Comparison of ENCODE assay signal across 18 mouse cellular contexts in genomic region chr16:12218151-12218532, GRCm38 (mm10).
A peak's percentile ranks its signal among the peaks of the same experiment; 100 is the strongest.
DNase-seq lines count a peak whose midpoint lies in the region; ATAC-seq and TF ChIP-seq lines count a peak whose summit lies in the region.
"Had no signal": no experiment of that assay in that cellular context is flagged by ENCODE, and none has a peak within 500 bp of the region (broad histone marks: within the 10 kb centered on the region; RNA-seq: fewer than 3 reads in every experiment).

No protein-coding gene starts in this region.

- TF ChIP-seq CTCF in layer of hippocampus, adult 2 months (conservative IDR thresholded peaks at IDR 0.05) = no peak

- ATAC-seq in hindbrain, embryonic 12.5 days (ENCODE audit: low FRiP score) = peak; percentile 52; the same call in 1 of the 2 replicates
- no peak for ATAC-seq in hindbrain, embryonic 11.5 days (ENCODE audit: low FRiP score)
- no peak; the same call in 1 of the 2 replicates for ATAC-seq in midbrain, embryonic 15.5 days (replicated peaks)
- ATAC-seq: intestine, embryonic 15.5 days had no signal

- no peaks in the 10 kb centered on the region for H3K27me3 ChIP-seq in hindbrain, embryonic 12.5 days
- no peaks in the 10 kb centered on the region for H3K27me3 ChIP-seq in hindbrain, embryonic 11.5 days (ENCODE audit: control insufficient read depth, insufficient read depth, low read length)
- H3K27me3 ChIP-seq in midbrain, embryonic 15.5 days (replicated peaks) = no peaks in the 10 kb centered on the region
- H3K27me3 ChIP-seq in midbrain, embryonic 10.5 days (ENCODE audit: low read depth, poor library complexity, severe bottlenecking) = no peaks in the 10 kb centered on the region
- H3K27me3 ChIP-seq: embryonic facial prominence, embryonic 15.5 days; heart, embryonic 12.5 days; intestine, embryonic 15.5 days had no signal

- H3K4me3 ChIP-seq in hindbrain, embryonic 12.5 days = no peak overlapping the region
- no peak overlapping the region for H3K4me3 ChIP-seq in hindbrain, embryonic 11.5 days (ENCODE audit: low read depth, low read length)
- H3K4me3 ChIP-seq in layer of hippocampus, adult 2 months = no peak overlapping the region
- no peak overlapping the region for H3K4me3 ChIP-seq in midbrain, embryonic 15.5 days
- H3K4me3 ChIP-seq in midbrain, embryonic 10.5 days = no peak overlapping the region
- H3K4me3 ChIP-seq: embryonic facial prominence, embryonic 15.5 days; erythroblast, embryonic 14.5 days; forebrain, embryonic 10.5 days; gastrocnemius, adult 2 months; heart, embryonic 12.5 days; intestine, embryonic 15.5 days had no signal

- H3K36me3 ChIP-seq in hindbrain, embryonic 12.5 days = no peaks in the 10 kb centered on the region
- H3K36me3 ChIP-seq in hindbrain, embryonic 11.5 days (ENCODE audit: control insufficient read depth, insufficient read depth, low read length) = no peaks in the 10 kb centered on the region
- H3K36me3 ChIP-seq in midbrain, embryonic 15.5 days (replicated peaks) = no peaks in the 10 kb centered on the region
- no peaks in the 10 kb centered on the region for H3K36me3 ChIP-seq in midbrain, embryonic 10.5 days
- H3K36me3 ChIP-seq: embryonic facial prominence, embryonic 15.5 days; forebrain, embryonic 10.5 days; heart, embryonic 12.5 days; intestine, embryonic 15.5 days had no signal

- no peak for DNase-seq in hindbrain, embryonic 11.5 days (ENCODE audit: low spot score)
- no peak for DNase-seq in layer of hippocampus, adult 2 months (ENCODE audit: low spot score in 2 of 2)
- no peak for DNase-seq in layer of hippocampus, adult 8-10 months (ENCODE audit: low spot score in 2 of 2)
- DNase-seq in midbrain, embryonic 10.5 days (ENCODE audit: low spot score) = no peak
- DNase-seq: adrenal gland, adult 2 months; adrenal gland, postnatal 25 days; cerebellum, adult 18-20 months; cerebellum, adult 9-11 months; cerebellum, postnatal 36 days; gastrocnemius, adult 2 months; gastrocnemius, postnatal 25 days had no signal

- H3K4me2 ChIP-seq in hindbrain, embryonic 12.5 days (replicated peaks) = no peak overlapping the region
- H3K4me2 ChIP-seq in hindbrain, embryonic 11.5 days (replicated peaks; ENCODE audit: low read depth, low read length) = no peak overlapping the region
- H3K4me2 ChIP-seq in midbrain, embryonic 15.5 days = no peak overlapping the region
- H3K4me2 ChIP-seq: embryonic facial prominence, embryonic 15.5 days; heart, embryonic 12.5 days; intestine, embryonic 15.5 days had no signal

- 0 out of 2 replicates have a peak, but pooled peaks cover 6% of the 10 kb centered on the region for H3K4me1 ChIP-seq in hindbrain, embryonic 12.5 days
- no peaks in the 10 kb centered on the region for H3K4me1 ChIP-seq in hindbrain, embryonic 11.5 days (replicated peaks; ENCODE audit: control insufficient read depth, insufficient read depth, low read length)
- H3K4me1 ChIP-seq in midbrain, embryonic 15.5 days = peaks cover 14% of the 10 kb centered on the region
- no peaks in the 10 kb centered on the region for H3K4me1 ChIP-seq in midbrain, embryonic 10.5 days
- H3K4me1 ChIP-seq: embryonic facial prominence, embryonic 15.5 days; forebrain, embryonic 10.5 days; heart, embryonic 12.5 days; intestine, embryonic 15.5 days had no signal

- H3K9ac ChIP-seq in hindbrain, embryonic 12.5 days = no peak overlapping the region
- H3K9ac ChIP-seq in hindbrain, embryonic 11.5 days (ENCODE audit: low read depth, low read length) = no peak overlapping the region
- no peak overlapping the region for H3K9ac ChIP-seq in midbrain, embryonic 15.5 days
- H3K9ac ChIP-seq: embryonic facial prominence, embryonic 15.5 days; heart, embryonic 12.5 days; intestine, embryonic 15.5 days had no signal

- WGBS in hindbrain, embryonic 12.5 days = 65% methylated on average over 2 of the region's 2 CpGs
- 72% methylated on average over 2 of the region's 2 CpGs for WGBS in hindbrain, embryonic 11.5 days
- 49% methylated on average over 2 of the region's 2 CpGs for WGBS in midbrain, embryonic 15.5 days
- WGBS in midbrain, embryonic 10.5 days = 86% methylated on average over 2 of the region's 2 CpGs

- H3K27ac ChIP-seq in hindbrain, embryonic 12.5 days = peak overlapping the region; percentile 24
- H3K27ac ChIP-seq in hindbrain, embryonic 11.5 days (ENCODE audit: low read depth, low read length) = no peak overlapping the region
- H3K27ac ChIP-seq in layer of hippocampus, adult 2 months = peak overlapping the region; percentile 5; the same call in 1 of the 2 replicates
- peak overlapping the region; percentile 26; the same call in 1 of the 2 replicates for H3K27ac ChIP-seq in midbrain, embryonic 15.5 days
- no peak overlapping the region for H3K27ac ChIP-seq in midbrain, embryonic 10.5 days (replicated peaks)
- H3K27ac ChIP-seq: embryonic facial prominence, embryonic 15.5 days; forebrain, embryonic 10.5 days; gastrocnemius, adult 2 months; intestine, embryonic 15.5 days had no signal

- no peaks in the 10 kb centered on the region for H3K9me3 ChIP-seq in hindbrain, embryonic 12.5 days (replicated peaks)
- no peaks in the 10 kb centered on the region for H3K9me3 ChIP-seq in hindbrain, embryonic 11.5 days (ENCODE audit: control insufficient read depth, low read length)
- no peaks in the 10 kb centered on the region for H3K9me3 ChIP-seq in midbrain, embryonic 15.5 days
- no peaks in the 10 kb centered on the region for H3K9me3 ChIP-seq in midbrain, embryonic 10.5 days (replicated peaks)
- H3K9me3 ChIP-seq: embryonic facial prominence, embryonic 15.5 days; forebrain, embryonic 10.5 days; heart, embryonic 12.5 days; intestine, embryonic 15.5 days had no signal

Comparison
In these comparisons a context has a peak if more than half of its experiments do, and no peak if none do; other contexts are left out.
1. H3K27ac ChIP-seq: peak in hindbrain, embryonic 12.5 days (single experiment), layer of hippocampus, adult 2 months (single experiment) and midbrain, embryonic 15.5 days (single experiment); none in hindbrain, embryonic 11.5 days (single experiment) and midbrain, embryonic 10.5 days (single experiment).